Mouse (Mus musculus) thymus, postnatal 25 days (tissue): ENCODE measurements around the gene Arhgdia.

Source experiments
- DNase-seq: peaks from one replicate; pipeline ENCODE4 v3.0.0; 2022

Gene Arhgdia

GRCm38 (mm10) chr11:120549986-120550809 lies 31.2 kb downstream of the Arhgdia start:
- DNase-seq: no peak

GRCm38 (mm10) chr11:120549168-120549945 lies 32.1 kb downstream of the Arhgdia start, which contains the start of gene Mcrip1:
TSS of gene Mcrip1 (minus strand) at chr11:120549727.
- peak; percentile 95 for DNase-seq

- DNase-seq: no peak
Measured at GRCm38 (mm10) chr11:120548786-120549167, 32.6 kb downstream of the Arhgdia start.

GRCm38 (mm10) chr11:120548214-120548613 lies 33.2 kb downstream of the Arhgdia start:
- DNase-seq: no peak

- no peak for DNase-seq
Measured at GRCm38 (mm10) chr11:120547469-120547868, 34.0 kb downstream of the Arhgdia start.

- no peak for DNase-seq
Measured at GRCm38 (mm10) chr11:120545964-120546363, 35.5 kb downstream of the Arhgdia start.

GRCm38 (mm10) chr11:120542376-120542775 lies 39.0 kb downstream of the Arhgdia start:
- no peak for DNase-seq

GRCm38 (mm10) chr11:120541907-120542306 lies 39.5 kb downstream of the Arhgdia start:
- peak; percentile 31 for DNase-seq

GRCm38 (mm10) chr11:120539285-120540014 lies 42.0 kb downstream of the Arhgdia start:
- DNase-seq: no peak

GRCm38 (mm10) chr11:120538955-120539284 lies 42.5 kb downstream of the Arhgdia start:
- no peak for DNase-seq

GRCm38 (mm10) chr11:120538485-120538884 lies 42.9 kb downstream of the Arhgdia start:
- DNase-seq: no peak

GRCm38 (mm10) chr11:120535804-120536203 lies 45.6 kb downstream of the Arhgdia start:
- no peak for DNase-seq

- no peak for DNase-seq
Measured at GRCm38 (mm10) chr11:120535145-120535544, 46.3 kb downstream of the Arhgdia start.

- no peak for DNase-seq
Measured at GRCm38 (mm10) chr11:120534093-120534492, 47.3 kb downstream of the Arhgdia start.

- no peak for DNase-seq
Measured at GRCm38 (mm10) chr11:120531646-120532045, 49.8 kb downstream of the Arhgdia start.

GRCm38 (mm10) chr11:120530085-120530964 lies 51.1 kb downstream of the Arhgdia start, which contains the start of gene Gcgr:
TSS of gene Gcgr (plus strand) at chr11:120530699.
- no peak for DNase-seq

GRCm38 (mm10) chr11:120528903-120529302 lies 52.5 kb downstream of the Arhgdia start:
- DNase-seq: no peak
